Mouse (Mus musculus) limb, embryonic 14.5 days (tissue): ENCODE measurements around the gene Ntrk2. TPM values are rescaled to one million over a fixed set of nuclear protein-coding genes. Genes with fewer than 3 reads are reported as not detected.
A peak's percentile ranks its signal among the peaks of the same experiment; 100 is the strongest.
"Not testable (repeated sequence)": the region's sequence is repeated elsewhere in the genome, so short reads cannot be mapped to it uniquely, and the experiment has no call there.

ENCODE experiments used
- ATAC-seq: fragments of 200-750 bp; cut with Nextera tagmentation; 2 replicates; pipeline ENCODE4 v1.8.0; 2017; ENCODE audit warnings: low read depth, moderate number of reproducible peaks, moderate TSS enrichment; ENCODE audit not compliant: low FRiP score
- DNase-seq: peaks from one replicate; pipeline ENCODE4 v3.0.0-alpha.2; 2015; ENCODE audit warnings: low spot score
- H3K27ac ChIP-seq: fragments of 300-500 bp; sonication (generic); replicated peaks from 2 replicates; pipeline ENCODE4 v1.5.1; 2014; ENCODE audit warnings: low read depth, mild to moderate bottlenecking, low read length, moderate library complexity, mixed read lengths
- H3K27me3 ChIP-seq: fragments of 300-500 bp; sonication (generic); 2 replicates; pipeline ENCODE4 v1.6.1; 2014; ENCODE audit warnings: low read length, mixed read lengths; ENCODE audit not compliant: control insufficient read depth, insufficient read depth
- H3K36me3 ChIP-seq: fragments of 300-500 bp; sonication (generic); 2 replicates; pipeline ENCODE4 v1.6.1; 2014; ENCODE audit warnings: mild to moderate bottlenecking, low read length, moderate library complexity, mixed read lengths; ENCODE audit not compliant: control insufficient read depth, insufficient read depth
- H3K4me1 ChIP-seq: fragments of 300-500 bp; sonication (generic); 2 replicates; pipeline ENCODE4 v1.6.1; 2014; ENCODE audit warnings: antibody characterized with exemption, low read length, mixed read lengths; ENCODE audit not compliant: control insufficient read depth, insufficient read depth
- H3K4me2 ChIP-seq: fragments of 300-500 bp; sonication (generic); replicated peaks from 2 replicates; pipeline ENCODE4 v1.6.1; 2014; ENCODE audit warnings: low read depth, mild to moderate bottlenecking, low read length, moderate library complexity; ENCODE audit not compliant: severe bottlenecking
- H3K4me3 ChIP-seq: fragments of 300-500 bp; sonication (generic); replicated peaks from 2 replicates; pipeline ENCODE4 v1.5.1; 2014; ENCODE audit warnings: low read length
- H3K9ac ChIP-seq: fragments of 300-500 bp; sonication (generic); 2 replicates; pipeline ENCODE4 v1.6.1; 2014; ENCODE audit warnings: mild to moderate bottlenecking, low read depth, low read length, moderate library complexity; ENCODE audit not compliant: severe bottlenecking
- H3K9me3 ChIP-seq: fragments of 300-500 bp; sonication (generic); 2 replicates; pipeline ENCODE4 v1.6.1; 2016; ENCODE audit warnings: low read length; ENCODE audit not compliant: control insufficient read depth
- POLR2A ChIP-seq: fragments of 200-500 bp; IDR thresholded peaks from 2 replicates; pipeline ENCODE4 v1.8.0; 2012; ENCODE audit warnings: inconsistent platforms, mild to moderate bottlenecking, moderate library complexity, borderline replicate concordance; ENCODE audit not compliant: insufficient read depth, insufficient read length; ENCODE audit errors: extremely low read depth
- WGBS: fragments of 180-500 bp; shearing (Covaris S2); extraction: QIAGEN DNeasy Blood & Tissue Kit; methylation state at CpG from one replicate; pipeline ENCODE4 v1.1.7; 2014; 5-methylcytosine and 5-hydroxymethylcytosine counted together
- polyA plus RNA-seq, 2 experiments: library from polyadenylated mRNA; depleted of rRNA in 1 of 2; stranded (reverse) in 1 of 2; unstranded in 1 of 2; fragments of >200 nt; fragmentation: Nextera tagmentation in 1 of 2; extraction: Ambion mirVana in 1 of 2; gene quantifications; 2 replicates each; pipeline versions ENCODE4 v1.2.1 to v1.2.3; 2012 to 2014

Ntrk2 gene
- polyA plus RNA-seq, 2 experiments = 15.8 to 18.2 TPM

- Histone ChIP-seq H3K4me2 (no peak overlapping the region), H3K4me1 (no peaks in the 10 kb centered on the region), H3K4me3 (no peak overlapping the region), H3K27ac (no peak overlapping the region), H3K36me3 (no peaks in the 10 kb centered on the region), H3K27me3 (no peaks in the 10 kb centered on the region), H3K9ac (no peak overlapping the region), H3K9me3 (no peaks in the 10 kb centered on the region)
- WGBS = 49% methylated on average over 9 of the region's 9 CpGs
- DNase-seq (peak; percentile 21), ATAC-seq (no peak)
- no peak for TF ChIP-seq POLR2A
Observed at GRCm38 (mm10) chr13:59041013-59041764, 234.8 kb downstream of the Ntrk2 start.

DNA sequence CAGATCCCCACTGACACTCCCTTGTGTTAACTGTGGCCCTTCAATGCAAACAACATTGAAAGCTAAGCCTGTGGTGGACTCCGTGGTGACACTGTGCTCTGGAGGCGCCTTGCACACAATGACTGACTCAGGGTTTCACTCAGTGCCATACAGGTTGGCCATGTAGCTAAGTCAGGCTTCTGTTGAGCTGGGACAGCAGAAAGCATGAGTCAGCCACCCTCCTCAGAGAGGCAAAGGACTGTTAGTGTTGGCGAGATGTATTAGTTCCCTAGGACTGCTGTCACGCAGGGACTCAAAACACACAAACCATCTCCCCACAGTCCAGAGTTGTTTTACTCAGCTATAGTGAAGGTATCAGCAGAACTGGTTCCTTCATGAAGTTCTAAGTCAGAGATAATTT is 245.8 kb downstream of the Ntrk2 start:
- no peak overlapping the region for H3K4me2 ChIP-seq
- no peak overlapping the region for H3K9ac ChIP-seq
- H3K27me3 ChIP-seq = no peaks in the 10 kb centered on the region
- H3K36me3 ChIP-seq = no peaks in the 10 kb centered on the region
- ATAC-seq = no peak
- no peak overlapping the region for H3K4me3 ChIP-seq
- 76% methylated on average over 4 of the region's 4 CpGs for WGBS
- H3K4me1 ChIP-seq = no peaks in the 10 kb centered on the region
- DNase-seq = no peak
- H3K27ac ChIP-seq = no peak overlapping the region
- no peak for TF ChIP-seq POLR2A
- H3K9me3 ChIP-seq = no peaks in the 10 kb centered on the region

- not testable (repeated sequence) for H3K4me3 ChIP-seq, H3K9ac ChIP-seq, H3K27me3 ChIP-seq, H3K4me1 ChIP-seq, H3K4me2 ChIP-seq, ATAC-seq, H3K27ac ChIP-seq, H3K36me3 ChIP-seq, H3K9me3 ChIP-seq, DNase-seq
- WGBS = 85% methylated on average over 8 of the region's 8 CpGs
Observed at GRCm38 (mm10) chr13:59054331-59054730, 248.0 kb downstream of the Ntrk2 start.

GRCm38 (mm10) chr13:59056859-59057258 is 250.5 kb downstream of the Ntrk2 start:
- no peak for ATAC-seq
- 84% methylated on average over 4 of the region's 4 CpGs for WGBS

DNA sequence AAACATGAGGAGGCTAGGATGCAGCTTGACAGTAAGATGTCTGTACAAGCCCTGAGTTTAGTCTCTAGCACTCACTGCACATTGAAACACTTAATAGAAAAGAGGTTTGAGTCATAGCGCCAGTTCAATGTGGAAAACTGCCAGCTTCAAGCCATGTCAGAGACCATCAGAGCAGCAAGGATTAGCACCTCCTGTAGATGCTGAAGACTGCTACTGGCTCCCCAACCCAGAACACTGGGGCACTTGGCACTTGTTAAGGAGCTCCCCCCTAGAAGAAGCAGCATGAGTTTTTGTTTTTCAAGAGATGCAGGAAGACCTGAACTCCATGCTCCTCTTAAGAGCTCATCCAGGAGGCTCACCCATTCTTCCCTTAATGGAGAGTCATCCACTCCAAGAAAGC is 251.5 kb downstream of the Ntrk2 start:
- no peak overlapping the region for H3K9ac ChIP-seq
- H3K4me3 ChIP-seq = no peak overlapping the region
- H3K36me3 ChIP-seq = no peaks in the 10 kb centered on the region
- no peaks in the 10 kb centered on the region for H3K4me1 ChIP-seq
- no peak for TF ChIP-seq POLR2A
- H3K4me2 ChIP-seq = no peak overlapping the region
- no peak overlapping the region for H3K27ac ChIP-seq
- ATAC-seq = no peak
- 42% methylated on average over 1 of the region's 1 CpGs for WGBS
- no peak for DNase-seq
- H3K27me3 ChIP-seq = no peaks in the 10 kb centered on the region
- H3K9me3 ChIP-seq = no peaks in the 10 kb centered on the region

More at GRCm38 (mm10) chr13:59056859-59057258, 250.5 kb downstream of the Ntrk2 start:
- Histone ChIP-seq H3K9me3 (no peaks in the 10 kb centered on the region), H3K9ac (no peak overlapping the region), H3K27me3 (no peaks in the 10 kb centered on the region), H3K4me3 (no peak overlapping the region), H3K36me3 (no peaks in the 10 kb centered on the region), H3K4me2 (no peak overlapping the region), H3K4me1 (no peaks in the 10 kb centered on the region), H3K27ac (no peak overlapping the region)
- no peak for DNase-seq
- TF ChIP-seq POLR2A = no peak

- no peaks in the 10 kb centered on the region for H3K36me3 ChIP-seq
- ATAC-seq (no peak), DNase-seq (no peak)
- H3K9ac ChIP-seq = no peak overlapping the region
- H3K4me1 ChIP-seq = no peaks in the 10 kb centered on the region
- no peaks in the 10 kb centered on the region for H3K9me3 ChIP-seq
- H3K4me3 ChIP-seq = no peak overlapping the region
- H3K27ac ChIP-seq = no peak overlapping the region
- WGBS = 14% methylated on average over 7 of the region's 7 CpGs
- TF ChIP-seq POLR2A = no peak
- H3K4me2 ChIP-seq = no peak overlapping the region
- no peaks in the 10 kb centered on the region for H3K27me3 ChIP-seq
Observed at GRCm38 (mm10) chr13:59059118-59059517, 252.7 kb downstream of the Ntrk2 start.
